Mouse (Mus musculus) heart, embryonic 16.5 days (tissue): ENCODE results near the gene Gm20767. TPM values are rescaled to one million over a fixed set of nuclear protein-coding genes. Genes with fewer than 3 reads are reported as not detected.
"Not testable (repeated sequence)": the region's sequence is repeated elsewhere in the genome, so short reads cannot be mapped to it uniquely, and the experiment has no call there.

Source experiments
- ATAC-seq: fragments of 200-750 bp; cut with Nextera tagmentation; replicated peaks from 2 replicates; pipeline ENCODE4 v1.8.0; 2017; ENCODE audit warnings: moderate number of reproducible peaks; ENCODE audit not compliant: insufficient read depth, low FRiP score; ENCODE audit errors: extremely low read depth
- H3K27ac ChIP-seq: fragments of 300-500 bp; sonication (generic); 2 replicates; pipeline ENCODE4 v1.5.1; 2014; ENCODE audit warnings: mild to moderate bottlenecking, low read length, control low read depth, moderate library complexity
- H3K27me3 ChIP-seq: fragments of 300-500 bp; sonication (generic); 2 replicates; pipeline ENCODE4 v1.6.1; 2014; ENCODE audit warnings: low read length, mixed read lengths; ENCODE audit not compliant: control insufficient read depth, insufficient read depth
- H3K36me3 ChIP-seq: fragments of 300-500 bp; sonication (generic); 2 replicates; pipeline ENCODE4 v1.6.1; 2014; ENCODE audit not compliant: control insufficient read depth, insufficient read depth
- H3K4me1 ChIP-seq: fragments of 300-500 bp; sonication (generic); 2 replicates; pipeline ENCODE4 v1.6.1; 2014; ENCODE audit warnings: low read length, mixed read lengths; ENCODE audit not compliant: control insufficient read depth, insufficient read depth
- H3K4me2 ChIP-seq: fragments of 300-500 bp; sonication (generic); 2 replicates; pipeline ENCODE4 v1.6.1; 2014; ENCODE audit warnings: low read depth, mild to moderate bottlenecking, control low read depth, low read length
- H3K4me3 ChIP-seq: fragments of 300-500 bp; sonication (generic); 2 replicates; pipeline ENCODE4 v1.5.1; 2014; ENCODE audit warnings: mild to moderate bottlenecking, control low read depth, low read length
- H3K9ac ChIP-seq: fragments of 300-500 bp; sonication (generic); 2 replicates; pipeline ENCODE4 v1.6.1; 2014; ENCODE audit warnings: low read length, control low read depth
- H3K9me3 ChIP-seq: fragments of 300-500 bp; sonication (generic); replicated peaks from 2 replicates; pipeline ENCODE4 v1.6.1; 2016; ENCODE audit warnings: low read length; ENCODE audit not compliant: control insufficient read depth
- WGBS: fragments of 180-500 bp; shearing (Covaris S2); extraction: QIAGEN DNeasy Blood & Tissue Kit; methylation state at CpG from one replicate; pipeline ENCODE4 v1.1.7; 2014; 5-methylcytosine and 5-hydroxymethylcytosine counted together
- polyA plus RNA-seq: library from polyadenylated mRNA; unstranded; fragments of >200 nt; fragmentation: Nextera tagmentation; extraction: Ambion mirVana; gene quantifications from 2 replicates; pipeline ENCODE4 v1.2.1, GENCODE M21; 2015

Gene Gm20767
- polyA plus RNA-seq, result not detected in 2 replicates

DNA sequence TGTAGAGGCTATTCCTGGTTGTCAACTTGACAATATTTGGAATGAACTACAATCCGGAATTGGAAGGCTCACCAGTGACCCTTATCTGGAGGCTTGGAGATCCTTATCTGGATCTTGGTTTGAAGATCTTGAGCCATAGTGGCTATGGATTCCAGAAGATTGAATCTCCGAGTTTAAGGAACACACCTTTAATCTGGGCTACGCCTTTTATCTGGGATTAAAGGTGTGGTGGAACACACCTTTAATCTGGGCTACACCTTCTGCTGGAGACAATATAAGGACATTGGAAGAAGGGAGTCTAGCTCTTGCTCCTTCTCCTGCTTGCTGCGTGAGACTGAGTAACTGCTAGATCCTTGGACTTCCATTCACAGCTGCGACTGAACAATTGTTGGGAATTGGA, at the start of gene Gm20767:
Gm20767 (plus strand) TSS at position 301 of the 400 bp plus-strand sequence.
- H3K27ac ChIP-seq, H3K27me3 ChIP-seq, ATAC-seq, H3K4me3 ChIP-seq, H3K4me1 ChIP-seq, H3K9ac ChIP-seq, H3K9me3 ChIP-seq, H3K4me2 ChIP-seq, H3K36me3 ChIP-seq: not testable (repeated sequence)
- whole genome bisulfite sequencing, result 78% methylated on average over 2 of the region's 5 CpGs

DNA sequence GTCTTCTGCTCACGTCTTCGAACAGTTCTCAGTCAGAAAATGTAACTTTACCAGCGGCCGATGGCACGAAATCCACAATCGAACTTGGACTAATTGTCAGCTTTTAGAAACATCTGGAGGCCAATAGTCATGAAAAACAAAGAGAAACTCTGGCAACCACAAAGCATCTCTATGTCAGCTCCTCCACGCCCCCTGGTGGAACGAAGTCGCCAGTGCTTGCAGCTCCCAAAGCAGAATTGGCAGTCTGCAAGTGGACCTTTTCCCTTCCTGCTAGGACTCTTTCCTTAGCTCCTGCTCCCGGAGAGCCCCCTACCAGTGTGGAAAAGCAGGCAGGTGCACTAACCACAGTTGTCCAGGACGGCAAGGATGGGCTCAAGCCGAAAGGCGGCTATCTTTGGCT, 47.1 kb upstream of the Gm20767 start:
- H3K27ac ChIP-seq, H3K27me3 ChIP-seq, H3K4me2 ChIP-seq, H3K9ac ChIP-seq, H3K36me3 ChIP-seq, H3K4me1 ChIP-seq, H3K4me3 ChIP-seq, ATAC-seq, H3K9me3 ChIP-seq: not testable (repeated sequence)
- WGBS, result no CpG with 5 or more reads among the region's 13 CpGs

DNA sequence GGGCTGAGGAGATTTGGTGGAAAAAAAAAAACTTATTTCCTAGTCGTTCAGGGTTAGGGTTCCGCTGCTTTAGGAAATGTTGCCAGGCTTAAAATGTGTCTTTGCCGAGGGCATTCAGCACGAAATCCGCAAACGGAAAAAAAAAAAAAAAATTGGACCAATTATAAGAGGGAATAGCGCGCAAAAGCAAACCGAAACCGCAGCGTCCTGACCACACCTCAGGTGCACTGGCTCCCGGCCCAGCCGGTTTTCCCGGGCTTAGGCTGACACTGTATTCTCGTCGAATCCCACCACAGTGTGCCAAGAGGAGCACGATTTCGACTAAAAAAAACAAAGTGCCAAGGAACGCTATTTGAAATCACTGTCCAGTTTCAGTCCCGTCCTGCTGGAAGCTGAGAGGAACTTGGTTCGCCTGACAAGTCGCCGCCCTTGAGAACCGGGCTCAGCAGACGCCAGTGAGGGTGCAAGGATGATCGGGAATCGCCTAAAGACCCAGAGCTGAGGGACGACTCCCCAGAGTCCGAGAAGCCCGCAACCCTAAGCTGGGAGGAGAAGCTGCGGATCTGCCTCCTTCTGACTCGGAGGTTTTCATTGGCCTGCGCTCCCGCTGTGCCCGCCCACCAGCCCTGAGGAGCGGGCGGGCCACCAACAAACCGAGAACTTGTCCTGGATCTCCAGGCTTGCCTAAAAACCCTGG, 43.7 kb upstream of the Gm20767 start:
- peak; percentile 62; the same call in 1 of the 2 replicates for ATAC-seq
- 1% methylated on average over 24 of the region's 38 CpGs for WGBS
- H3K9me3 ChIP-seq, H3K4me1 ChIP-seq, H3K27ac ChIP-seq, H3K9ac ChIP-seq, H3K36me3 ChIP-seq, H3K27me3 ChIP-seq: not testable (repeated sequence)
- peak overlapping the region; percentile 52 for H3K4me2 ChIP-seq
- H3K4me3 ChIP-seq, result peak overlapping the region; percentile 44

DNA sequence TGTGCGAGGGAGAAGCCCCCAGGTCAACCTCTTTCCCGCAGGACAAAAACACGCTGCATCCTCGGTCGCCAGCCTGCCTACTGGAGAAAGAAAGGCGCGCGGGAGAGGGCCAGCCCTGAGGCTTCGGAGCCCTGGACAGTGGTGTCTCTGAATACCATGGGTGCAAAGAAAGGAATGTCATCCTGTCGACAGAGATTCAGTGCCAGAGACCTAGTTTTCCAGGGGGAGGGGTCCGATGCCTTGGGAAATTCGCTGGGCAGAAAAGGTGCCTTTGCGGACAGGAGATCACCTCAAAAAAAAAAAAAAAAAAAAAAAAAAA, 43.1 kb upstream of the Gm20767 start:
- H3K27ac ChIP-seq, H3K27me3 ChIP-seq, ATAC-seq, H3K4me2 ChIP-seq, H3K36me3 ChIP-seq, H3K9ac ChIP-seq, H3K4me1 ChIP-seq, H3K9me3 ChIP-seq: not testable (repeated sequence)
- H3K4me3 ChIP-seq, result peak overlapping the region; percentile 29; the same call in 1 of the 2 replicates
- 0% methylated on average over 5 of the region's 13 CpGs for WGBS

DNA sequence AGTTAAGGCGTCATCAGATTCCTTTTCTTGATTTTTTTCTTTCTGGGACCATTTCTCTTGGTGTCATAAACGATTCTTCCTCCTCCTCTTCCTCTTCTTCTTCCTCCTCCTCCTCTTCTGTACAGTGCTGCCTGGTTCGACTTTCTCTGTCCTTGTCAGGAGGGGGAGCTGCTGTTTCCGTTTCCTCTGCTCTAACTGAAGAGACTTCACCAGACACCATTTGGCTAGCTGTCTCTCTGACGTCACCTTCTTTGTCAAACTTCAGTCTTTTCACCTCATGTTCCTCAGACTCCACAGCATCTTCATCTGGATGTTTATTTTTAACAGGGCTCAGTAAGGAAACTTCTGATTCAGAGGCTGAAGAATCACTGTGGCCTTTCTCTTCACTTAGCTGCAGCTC, 40.7 kb upstream of the Gm20767 start:
- not testable (repeated sequence) for H3K9me3 ChIP-seq, H3K9ac ChIP-seq, H3K4me1 ChIP-seq, ATAC-seq, H3K27me3 ChIP-seq, H3K27ac ChIP-seq, H3K4me2 ChIP-seq, H3K4me3 ChIP-seq, H3K36me3 ChIP-seq
- no CpG with 5 or more reads among the region's 5 CpGs for WGBS

DNA sequence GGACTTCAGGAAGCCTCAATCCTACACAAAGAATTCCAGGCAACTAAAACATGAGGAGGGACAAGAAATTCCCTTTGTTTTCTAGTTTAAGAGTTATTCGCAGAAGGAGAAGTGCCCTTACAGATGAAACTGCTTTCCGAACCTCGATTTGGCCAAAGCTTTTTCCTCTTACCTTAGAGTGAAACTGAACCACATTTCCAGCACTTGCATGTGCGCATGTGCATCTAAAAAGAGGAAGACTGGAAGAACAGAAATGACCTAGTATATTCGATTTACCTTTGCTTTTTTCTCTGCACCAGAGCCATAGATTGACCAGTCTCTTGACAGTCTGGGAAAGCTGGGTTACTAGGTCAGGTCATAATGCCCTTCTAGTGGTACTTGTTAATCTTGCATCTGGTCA, 33.5 kb upstream of the Gm20767 start:
- not testable (repeated sequence) for H3K27me3 ChIP-seq, H3K36me3 ChIP-seq, H3K9ac ChIP-seq, H3K4me1 ChIP-seq, ATAC-seq, H3K4me2 ChIP-seq, H3K27ac ChIP-seq, H3K4me3 ChIP-seq, H3K9me3 ChIP-seq
- WGBS, result no CpG with 5 or more reads among the region's 5 CpGs

DNA sequence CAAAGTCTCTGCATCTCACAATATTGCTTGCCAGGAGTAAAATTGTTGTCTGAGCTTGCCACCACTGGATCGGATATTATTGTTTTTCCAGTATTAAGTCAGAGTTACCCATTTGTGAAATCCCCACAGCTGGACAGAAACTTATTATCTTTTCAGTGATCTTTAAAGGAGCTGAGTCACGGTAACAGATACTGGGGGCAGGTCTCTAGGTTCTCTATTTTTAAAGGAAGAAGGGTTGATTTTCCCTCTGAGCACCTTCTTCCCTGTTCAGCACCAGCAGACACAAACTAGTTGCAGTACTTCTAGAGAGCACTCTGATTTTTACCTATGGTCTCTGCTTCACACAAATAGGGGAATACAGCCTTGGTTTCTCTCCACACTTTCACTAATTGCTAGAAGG, 33.0 kb upstream of the Gm20767 start:
- H3K9me3 ChIP-seq, H3K27me3 ChIP-seq: not testable (repeated sequence)

DNA sequence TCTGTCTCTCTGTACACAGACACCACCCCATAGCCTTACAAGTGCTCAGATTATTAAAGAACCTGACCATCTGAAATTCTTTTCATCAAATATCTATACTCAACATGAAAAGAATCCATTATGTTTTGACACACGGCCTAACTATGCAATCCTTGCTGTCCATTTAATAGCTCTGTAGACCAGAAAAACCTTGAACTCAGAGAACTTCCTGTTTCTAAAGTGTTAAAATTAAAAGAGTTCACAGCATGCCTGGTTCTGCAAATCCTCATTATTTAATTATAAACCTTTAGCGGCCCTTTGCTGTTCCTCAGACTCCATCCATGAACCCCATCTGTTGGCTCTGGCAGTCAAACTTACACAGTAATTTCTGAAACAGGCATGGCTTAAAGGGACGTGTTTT, 2.3 kb downstream of the Gm20767 start:
- H3K4me3 ChIP-seq, H3K9me3 ChIP-seq, H3K4me2 ChIP-seq, H3K4me1 ChIP-seq, H3K27ac ChIP-seq, H3K36me3 ChIP-seq, H3K9ac ChIP-seq, ATAC-seq, H3K27me3 ChIP-seq: not testable (repeated sequence)
- 77% methylated on average over 2 of the region's 3 CpGs for WGBS

More for the DNA sequence above, 33.0 kb upstream of the Gm20767 start:
- H3K4me1 ChIP-seq, H3K4me3 ChIP-seq, ATAC-seq, H3K36me3 ChIP-seq, H3K27ac ChIP-seq, H3K4me2 ChIP-seq, H3K9ac ChIP-seq: not testable (repeated sequence)
- WGBS, result 68% methylated on average over 2 of the region's 2 CpGs

DNA sequence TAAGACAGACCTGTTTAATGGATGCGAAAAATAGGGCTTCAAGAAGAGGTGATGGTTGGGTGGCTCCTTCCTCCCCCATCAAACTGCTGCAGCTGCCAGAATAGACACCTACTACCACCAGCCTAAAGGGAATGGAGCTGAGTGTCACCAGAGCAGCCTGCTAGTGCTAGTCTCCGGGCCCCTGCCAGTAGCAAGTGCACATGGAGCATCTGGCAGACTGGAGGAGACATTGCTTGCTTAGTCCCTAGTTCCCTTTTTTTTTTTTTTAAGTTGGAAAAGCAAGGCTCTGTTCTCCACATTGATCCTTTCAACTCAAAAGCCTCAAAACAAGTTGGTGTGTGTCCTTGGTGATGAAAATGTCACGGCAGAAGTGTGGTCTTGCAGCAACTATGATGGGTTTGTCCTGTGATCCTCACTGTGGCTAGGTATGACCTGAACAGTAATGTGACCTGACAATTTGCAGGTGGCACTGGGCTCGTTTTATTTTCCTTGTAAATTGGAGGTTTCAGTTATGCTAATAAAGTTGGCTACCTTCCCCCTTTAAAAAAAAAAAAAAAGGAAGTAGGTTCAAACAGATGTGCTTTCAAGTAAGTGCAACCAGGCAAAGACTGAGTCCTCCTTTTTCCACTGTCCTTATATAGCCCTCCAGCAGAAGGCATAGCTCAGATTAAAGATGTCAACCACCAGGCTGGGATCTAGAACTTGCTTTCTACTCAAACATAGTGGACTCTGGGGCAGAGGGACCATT, 9.8 kb downstream of the Gm20767 start:
- not testable (repeated sequence) for H3K27me3 ChIP-seq

More for the DNA sequence above, 9.8 kb downstream of the Gm20767 start:
- H3K4me1 ChIP-seq, H3K27ac ChIP-seq, ATAC-seq, H3K9me3 ChIP-seq, H3K36me3 ChIP-seq, H3K9ac ChIP-seq, H3K4me2 ChIP-seq, H3K4me3 ChIP-seq: not testable (repeated sequence)
- 53% methylated on average over 3 of the region's 4 CpGs for WGBS
